Mouse (Mus musculus) heart, adult 11 months (tissue): Measurements from ENCODE around the gene Nupr1.
A peak's percentile ranks its signal among the peaks of the same experiment; 100 is the strongest.

Source experiments
- DNase-seq: peaks from one replicate; pipeline ENCODE4 v3.0.0; 2022

Gene Nupr1

DNA sequence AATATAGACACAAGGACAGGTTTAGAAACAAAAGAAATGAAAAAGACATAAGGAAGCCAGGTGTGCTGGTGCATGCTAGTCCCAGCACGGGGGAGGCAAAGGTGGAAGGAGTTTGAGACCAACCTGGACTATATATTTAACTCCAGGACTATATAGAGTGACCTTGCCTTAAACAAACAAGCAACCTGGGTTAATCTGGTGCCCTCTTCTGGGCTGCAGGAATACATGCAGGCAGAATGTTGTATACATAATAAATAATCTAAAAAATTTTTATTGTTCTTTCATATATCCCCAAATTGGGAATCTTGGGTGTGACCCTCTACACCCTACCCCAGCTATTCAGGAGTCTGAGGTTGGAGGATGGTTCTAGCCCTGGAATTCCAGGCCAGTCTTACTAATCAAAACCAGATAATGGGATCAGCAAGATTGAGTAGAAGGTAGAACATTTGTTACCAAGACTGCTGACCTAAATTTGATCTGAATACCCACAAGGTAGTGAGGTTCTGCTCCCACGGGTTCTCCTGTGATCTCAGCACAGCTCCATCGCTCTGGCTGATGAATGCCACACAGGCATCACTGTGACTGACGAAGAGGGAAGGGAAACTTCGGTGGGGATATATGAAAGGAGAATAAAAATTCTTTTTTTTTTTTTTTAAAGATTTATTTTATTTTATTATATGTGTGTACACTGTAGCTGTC lies 12.0 kb upstream of the Nupr1 start:
- no peak for DNase-seq

DNA sequence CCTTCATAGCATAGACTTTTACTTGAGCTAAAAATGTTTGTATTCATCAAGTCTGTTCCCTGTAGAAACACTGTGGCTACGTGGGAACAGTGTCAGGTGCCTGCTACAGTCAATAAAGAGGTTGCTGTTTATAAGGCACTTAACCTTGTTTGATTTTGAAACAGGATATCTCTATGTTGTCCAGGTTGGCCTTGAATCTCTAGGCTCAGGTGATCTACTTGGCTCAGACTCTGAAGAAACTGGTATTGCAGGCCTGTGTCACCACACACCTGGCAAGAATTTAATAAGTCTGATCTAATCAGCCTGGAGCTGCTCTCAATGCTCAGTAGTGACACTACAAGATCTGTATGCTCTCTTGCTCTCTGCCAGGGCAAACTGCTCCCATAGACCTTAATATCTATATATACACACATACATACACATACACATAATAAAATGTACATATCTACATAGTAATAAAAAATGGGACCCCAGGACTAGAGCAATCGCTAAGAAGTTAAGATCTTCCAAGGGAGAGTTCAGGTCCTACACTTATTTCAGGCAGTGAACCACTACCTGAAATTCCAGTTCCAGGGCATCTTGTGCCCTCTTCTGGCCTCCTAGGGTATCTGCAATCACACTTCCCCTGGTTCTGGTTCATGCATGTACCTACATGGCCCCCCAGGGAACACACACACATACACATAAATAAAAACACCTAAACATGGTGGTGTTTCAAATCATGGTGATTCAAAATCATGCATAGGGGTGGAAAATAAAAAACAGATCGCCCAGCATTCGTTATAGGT lies 6.3 kb upstream of the Nupr1 start:
- peak; percentile 90 for DNase-seq

DNA sequence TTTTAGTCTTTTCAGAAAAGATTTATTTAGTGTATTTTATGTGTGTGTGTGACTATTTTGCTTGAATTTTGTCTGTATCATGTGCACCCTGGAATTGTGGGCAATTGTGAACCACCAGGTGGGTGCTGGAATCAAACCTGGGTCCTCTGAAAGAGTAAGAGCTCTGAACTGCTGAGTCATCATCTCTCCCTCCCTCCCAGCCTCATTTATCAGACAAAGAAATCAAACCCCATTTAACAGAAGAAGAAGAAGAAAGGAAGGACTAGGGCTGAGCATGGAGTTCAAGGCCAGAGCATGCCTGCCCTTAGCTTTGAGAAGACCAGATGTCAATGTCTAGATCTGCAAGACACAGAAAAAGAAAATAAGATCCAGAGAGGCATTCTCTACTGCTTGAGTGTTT lies 4.7 kb upstream of the Nupr1 start:
- DNase-seq = no peak

DNA sequence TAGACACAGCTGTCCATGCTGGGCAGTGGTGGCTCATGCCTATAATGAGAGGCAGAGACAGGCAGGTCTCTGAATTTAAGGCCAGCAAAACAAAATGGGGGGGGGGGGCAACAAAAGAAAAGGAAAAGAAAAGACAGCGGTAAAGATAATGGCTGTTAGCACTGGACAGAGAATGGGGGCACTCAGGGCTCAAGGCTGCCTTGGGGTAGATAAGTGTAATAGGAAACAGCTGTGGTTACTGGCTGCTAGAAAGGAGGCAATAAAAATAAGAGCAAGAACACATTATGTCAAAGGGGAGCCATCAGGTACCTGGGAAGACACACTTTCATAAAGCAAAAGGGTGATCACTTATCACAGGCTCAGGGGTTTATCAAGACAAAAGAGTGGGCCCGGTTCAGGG lies 1.8 kb upstream of the Nupr1 start:
- no peak for DNase-seq

DNA sequence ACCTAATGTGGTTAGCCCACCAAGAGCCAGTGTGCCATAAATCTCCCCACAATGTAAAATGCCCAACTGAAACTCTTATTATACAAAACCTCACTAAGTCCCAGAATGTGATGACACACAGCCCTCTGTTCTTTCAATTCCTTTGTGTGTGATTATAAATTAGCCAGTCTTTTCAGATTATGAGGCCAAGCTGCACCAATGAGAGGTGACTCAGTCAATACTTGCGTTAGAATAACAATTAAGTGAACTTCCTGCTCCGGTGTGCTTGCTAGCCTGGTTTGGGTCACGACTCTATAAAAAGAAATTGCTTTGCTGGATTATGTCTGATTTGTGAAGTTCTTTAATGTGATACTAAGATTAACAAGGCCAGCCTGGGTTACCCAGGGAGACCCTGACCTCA lies 746 bp downstream of the Nupr1 start:
- DNase-seq = no peak

DNA sequence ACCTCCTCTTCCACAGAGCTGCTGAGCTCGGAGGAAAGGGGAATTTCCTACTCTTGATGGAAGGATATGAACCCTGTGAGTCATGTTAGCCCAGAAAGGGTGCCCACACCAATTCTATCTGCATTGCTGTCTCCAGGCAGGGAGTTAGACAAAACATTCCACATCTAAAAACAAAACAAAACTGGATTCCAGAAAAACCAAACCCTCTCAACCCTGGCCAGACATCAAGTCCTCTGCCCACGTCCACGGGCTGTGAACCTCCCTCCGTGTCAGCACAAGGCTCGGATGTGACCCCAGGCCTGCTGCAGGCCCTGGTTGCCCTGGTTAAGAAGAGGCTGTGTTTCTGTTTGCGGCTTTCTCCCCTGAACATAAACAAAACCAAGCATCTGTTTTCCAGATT lies 2.5 kb downstream of the Nupr1 start:
- peak; percentile 92 for DNase-seq

DNA sequence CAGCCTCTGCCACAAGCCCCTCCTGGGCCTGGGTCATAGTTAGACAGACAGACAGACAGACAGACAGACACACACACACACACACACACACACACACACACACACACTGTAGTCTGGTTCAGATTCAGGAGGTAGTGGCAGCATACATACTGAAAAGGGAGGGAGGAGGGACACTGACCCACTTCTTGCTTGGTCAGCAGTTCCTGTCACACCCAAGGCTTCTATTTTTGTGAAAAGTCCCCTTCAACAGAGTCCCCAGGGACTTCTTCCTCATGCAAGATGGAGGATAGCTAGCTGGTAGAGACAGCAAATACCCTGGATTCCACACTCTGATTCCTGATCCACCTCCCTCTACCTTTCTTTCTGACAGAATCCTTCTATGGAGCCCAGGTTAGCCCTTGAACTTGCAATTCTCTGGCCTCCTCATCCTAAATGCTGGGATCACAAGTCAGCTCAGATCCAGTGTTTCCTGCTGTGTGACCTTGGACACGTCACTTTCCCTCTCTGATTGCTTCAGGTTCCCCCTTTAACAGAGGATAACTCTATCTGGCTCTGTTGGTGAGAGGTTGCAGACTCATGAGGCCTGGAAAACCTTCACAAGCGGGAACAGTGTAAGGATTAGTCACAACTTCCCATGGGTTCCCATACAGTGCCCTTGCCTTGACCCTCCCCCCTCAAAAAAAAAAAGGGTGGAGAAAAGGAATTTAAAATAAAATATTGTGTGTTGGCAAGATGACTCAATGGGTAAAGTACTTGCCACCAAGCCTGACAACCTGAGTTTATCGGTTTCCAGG lies 4.7 kb downstream of the Nupr1 start:
- no peak for DNase-seq

DNA sequence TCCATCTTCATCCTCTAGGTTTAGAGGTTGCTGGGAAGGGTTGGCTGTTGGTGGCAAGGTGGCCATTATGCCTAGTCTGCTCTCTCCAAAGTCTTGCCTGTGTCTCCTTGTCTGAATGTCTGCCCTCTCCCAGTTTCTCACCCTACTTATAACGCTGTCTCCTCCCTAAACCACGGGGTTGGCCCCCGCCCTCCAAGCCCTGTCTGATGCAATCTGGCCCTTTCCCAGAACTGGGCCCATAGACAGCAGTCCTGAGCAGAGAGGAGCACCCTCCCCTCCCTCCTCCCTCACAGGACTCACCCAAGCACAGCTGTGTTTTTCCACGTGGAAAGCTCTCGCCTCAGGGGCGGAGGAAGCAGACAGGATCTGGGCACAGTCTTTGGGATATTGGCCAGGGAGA lies 5.3 kb downstream of the Nupr1 start:
- peak; percentile 99 for DNase-seq

DNA sequence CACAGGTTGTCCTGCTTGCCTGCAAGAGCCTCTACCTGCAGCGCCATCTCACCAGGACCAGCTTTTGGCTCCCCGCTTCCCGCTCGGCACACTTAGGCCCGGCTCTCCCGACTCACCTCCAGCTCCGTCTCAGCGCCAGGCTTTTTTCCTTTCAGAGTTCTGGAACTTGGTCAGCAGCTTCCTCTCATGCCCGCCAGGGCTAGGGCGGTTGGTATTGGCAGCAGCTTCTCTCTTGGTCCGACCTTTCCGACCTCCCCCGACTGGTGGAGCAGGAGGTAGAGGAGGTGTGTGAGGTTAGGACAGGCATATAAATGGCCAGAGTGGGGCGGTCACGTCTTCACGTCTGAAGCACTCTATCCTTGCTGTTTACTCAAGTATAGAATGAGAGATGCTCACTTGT lies 5.9 kb downstream of the Nupr1 start:
- peak; percentile 93 for DNase-seq

DNA sequence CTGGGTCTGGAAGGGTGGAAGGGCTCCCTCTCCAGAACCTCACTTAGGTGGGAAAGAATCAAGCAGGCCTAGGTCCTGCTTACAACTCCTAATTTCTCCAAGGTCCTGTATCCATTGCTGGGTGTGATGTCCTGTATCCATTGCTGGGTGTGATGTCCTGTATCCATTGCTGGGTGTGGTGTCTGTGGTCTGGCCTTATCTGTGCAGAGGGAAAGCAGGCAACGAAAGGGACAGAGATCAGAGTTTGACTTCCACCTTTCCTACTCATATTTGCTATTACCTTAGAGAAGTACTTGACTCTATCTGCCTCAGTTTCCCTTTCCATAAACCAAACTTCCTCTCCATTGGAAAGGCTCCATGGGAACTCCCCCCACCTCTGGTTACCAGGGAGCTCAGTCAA lies 7.3 kb downstream of the Nupr1 start:
- DNase-seq = no peak

DNA sequence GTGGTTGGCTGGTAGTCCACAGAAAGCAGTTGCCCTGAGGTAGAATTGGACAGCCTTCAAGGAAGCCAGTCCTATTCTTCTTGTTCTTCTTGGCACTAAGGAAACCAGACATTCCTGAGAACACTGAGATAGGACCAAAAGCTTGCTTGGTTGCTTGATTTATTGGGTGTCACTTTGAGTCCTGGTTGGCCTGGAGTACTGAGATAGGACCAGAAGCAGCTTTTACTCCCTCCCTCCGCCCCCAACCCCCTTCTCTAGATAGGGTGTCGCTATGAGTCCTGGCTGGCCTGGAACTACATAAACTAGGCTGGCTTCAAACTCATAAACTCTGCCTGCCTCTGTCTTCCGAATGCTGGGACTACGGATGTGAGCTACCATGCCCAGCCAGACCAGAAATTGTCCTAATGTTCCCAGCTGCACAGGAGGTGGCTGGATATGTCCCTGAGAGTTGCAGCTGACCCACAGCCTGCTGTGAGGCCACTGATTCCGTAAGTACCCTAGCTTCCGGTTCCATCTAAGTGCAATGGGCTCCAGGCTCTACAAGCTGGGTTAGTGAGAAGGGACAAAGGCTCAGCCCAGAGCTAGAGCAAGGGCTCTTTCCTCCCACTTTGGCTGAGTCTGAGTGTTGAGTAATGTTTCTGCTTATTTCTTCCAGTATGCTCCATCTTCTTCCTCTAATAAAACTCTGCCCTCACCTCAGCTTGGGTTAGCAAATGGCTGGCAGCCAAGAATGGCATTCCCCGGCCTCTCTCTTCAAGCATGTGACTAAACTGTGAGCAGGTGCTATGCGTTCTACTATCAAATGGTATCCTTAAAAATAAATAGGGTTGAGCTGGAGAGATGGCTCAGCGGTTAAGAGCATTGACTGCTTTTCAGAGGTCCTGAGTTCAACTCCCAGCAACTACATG lies 9.0 kb downstream of the Nupr1 start:
- DNase-seq = no peak

DNA sequence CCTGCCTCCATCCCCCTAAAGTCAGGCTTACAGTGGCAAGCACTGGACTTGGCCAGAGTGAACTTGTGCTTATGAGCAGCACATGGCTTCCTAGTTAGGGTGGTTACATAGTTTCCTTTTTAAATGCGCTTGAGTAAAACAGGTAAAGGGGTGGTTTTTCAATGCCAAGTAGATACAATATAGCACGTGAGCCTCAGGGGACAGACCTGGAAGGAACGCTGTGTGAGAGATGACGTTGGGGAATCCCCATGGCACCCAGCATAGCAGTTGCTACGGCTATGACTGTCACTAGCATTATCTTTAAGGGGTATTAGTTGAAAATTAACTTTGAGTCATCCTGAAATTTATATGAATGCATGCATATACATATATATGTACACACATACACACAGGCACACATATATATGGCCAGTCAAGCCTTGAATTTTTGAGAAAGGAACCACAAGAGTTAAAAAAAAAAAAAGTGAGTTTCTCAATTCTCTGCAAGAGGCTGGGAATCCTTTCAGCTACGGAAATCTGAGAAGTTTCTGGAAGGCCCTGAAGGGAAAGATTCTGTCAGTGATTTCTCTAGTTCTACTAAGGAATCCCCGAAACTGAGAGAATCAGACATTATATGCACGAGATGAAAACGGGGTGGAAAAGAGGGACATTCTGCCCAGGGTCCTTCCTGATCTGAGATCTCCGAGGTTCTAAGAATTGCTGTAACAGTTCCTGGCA lies 10.9 kb downstream of the Nupr1 start:
- no peak for DNase-seq

DNA sequence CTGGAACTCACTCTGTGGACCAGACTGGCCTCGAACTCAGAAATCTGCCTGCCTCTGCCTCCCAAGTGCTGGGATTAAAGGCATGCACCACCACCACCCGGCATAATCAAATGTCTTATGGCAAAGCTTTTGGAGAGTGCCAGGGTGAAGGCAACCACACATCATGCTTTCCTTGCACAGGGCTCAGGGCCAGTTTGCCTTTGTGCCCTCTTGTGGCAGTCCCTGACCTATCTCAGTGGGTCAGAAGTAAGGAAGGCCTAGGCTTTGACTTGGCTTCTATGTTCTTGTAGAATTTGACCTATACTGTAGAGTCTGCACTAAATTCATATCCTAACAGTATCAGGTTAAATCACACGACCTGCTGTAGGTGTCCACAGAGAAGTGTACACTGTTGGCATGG lies 14.0 kb downstream of the Nupr1 start:
- DNase-seq = no peak

DNA sequence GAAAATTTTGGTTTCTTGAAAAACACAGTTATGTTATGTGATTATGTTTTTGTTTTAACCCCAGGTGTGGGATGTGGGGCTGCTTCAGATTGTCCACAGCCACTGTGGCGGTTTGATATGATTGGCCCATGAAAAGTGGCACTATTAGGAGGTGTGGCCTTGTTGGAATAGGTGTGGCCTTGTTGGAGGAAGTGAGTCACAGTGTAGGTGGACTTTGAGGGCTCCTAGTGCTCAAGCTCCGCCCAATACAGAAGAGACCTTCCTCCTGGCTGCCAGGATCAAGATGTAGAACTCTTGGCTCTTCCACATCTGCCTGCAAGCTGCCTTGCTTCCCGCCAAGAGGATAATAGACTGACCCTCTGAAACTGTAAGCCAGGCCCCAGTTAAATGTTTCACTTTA lies 17.9 kb downstream of the Nupr1 start:
- no peak for DNase-seq

DNA sequence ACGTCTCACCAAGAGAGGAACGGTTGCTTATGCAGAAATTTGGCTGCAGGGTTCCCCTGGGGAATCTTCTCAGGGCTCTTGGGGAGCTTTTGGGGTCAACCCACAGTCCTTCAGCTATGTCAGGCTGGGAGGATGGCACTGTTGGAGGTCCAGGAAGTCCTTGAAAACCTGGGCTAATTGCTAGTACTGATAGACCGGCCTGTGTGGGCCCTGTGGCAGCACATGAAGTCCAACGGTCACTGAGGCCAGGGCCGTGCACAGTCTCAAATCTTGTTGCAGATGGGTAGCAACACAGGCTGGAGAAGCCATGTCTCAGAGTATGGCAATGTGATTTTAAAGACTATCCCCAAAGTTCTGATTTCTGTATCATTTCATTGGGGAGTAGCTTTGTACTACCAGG lies 22.9 kb downstream of the Nupr1 start:
- peak; percentile 85 for DNase-seq

DNA sequence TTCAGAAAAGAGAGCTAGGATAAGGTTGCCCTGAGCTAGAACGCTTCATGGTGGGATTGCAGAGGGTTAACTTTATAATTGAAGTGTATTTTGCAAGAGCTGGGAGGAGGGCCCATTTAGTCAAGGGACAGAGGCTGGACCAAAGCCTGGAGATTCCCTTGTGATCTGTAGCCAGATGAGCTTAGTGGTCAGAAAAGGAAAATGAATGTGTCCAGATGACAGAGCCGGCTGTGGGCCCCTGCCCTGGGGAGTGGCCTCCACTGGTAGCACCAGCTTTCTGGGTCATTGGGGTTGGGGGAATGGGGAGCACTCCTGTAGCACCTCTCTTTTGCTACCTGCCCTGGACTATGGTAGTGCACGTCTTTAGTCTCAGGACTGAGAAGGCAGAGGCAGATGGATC lies 23.6 kb downstream of the Nupr1 start:
- peak; percentile 96 for DNase-seq

DNA sequence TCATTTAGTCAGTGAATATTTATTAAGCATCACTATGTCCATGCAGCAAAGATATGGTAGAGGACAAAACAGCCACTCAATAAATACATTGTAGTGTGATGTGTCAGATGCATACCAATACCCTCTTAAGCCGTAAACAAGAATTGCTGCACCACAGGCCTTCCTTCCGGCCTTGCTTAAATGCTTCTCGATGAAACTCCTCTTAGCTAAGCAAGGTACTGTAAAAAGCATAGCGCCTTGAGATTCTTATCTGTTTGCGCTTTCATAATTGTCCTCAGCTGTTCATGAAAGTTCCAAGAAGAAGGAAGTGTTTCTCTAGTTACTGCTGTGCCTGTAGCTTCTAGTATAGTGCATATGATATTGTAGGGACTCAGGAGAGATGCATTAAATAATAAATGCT lies 24.1 kb downstream of the Nupr1 start:
- no peak for DNase-seq

DNA sequence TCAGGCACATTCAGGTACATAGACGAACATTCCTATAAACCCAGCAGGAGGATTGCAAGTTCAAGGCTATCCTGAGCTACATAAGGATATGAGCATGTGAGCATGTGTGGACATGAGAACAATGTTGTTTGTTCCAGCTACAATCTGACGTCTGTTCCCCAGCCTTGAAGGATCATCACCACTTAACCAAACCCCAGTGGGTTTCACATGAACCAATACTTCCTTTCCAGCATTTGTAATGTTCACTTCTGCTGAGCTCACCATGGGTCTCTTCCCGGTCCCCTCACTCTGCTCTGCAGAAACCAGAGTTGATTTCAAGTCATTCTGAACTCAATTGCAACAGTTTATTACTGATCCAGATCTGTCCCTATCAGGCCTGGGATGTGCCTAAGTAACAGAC lies 28.0 kb downstream of the Nupr1 start:
- DNase-seq = no peak

DNA sequence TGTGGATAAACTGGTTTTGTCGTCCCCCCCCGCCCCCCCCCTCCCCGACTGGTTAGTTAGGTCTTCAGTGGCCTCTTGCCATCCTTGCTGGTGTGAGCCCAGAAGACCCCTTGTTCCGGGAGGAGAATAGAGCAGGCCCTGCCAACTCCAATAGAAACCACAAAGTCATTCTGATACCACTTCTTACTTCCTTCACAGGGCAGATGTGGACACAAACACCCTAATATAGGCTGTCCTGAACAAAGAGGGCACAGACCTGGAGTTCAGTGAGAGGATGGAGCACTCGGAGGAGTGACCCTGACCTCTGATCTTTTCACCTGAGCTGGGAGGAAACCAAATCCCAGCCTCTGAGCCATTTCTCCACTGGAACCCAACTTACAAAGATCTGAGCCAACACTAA lies 28.8 kb downstream of the Nupr1 start:
- no peak for DNase-seq

DNA sequence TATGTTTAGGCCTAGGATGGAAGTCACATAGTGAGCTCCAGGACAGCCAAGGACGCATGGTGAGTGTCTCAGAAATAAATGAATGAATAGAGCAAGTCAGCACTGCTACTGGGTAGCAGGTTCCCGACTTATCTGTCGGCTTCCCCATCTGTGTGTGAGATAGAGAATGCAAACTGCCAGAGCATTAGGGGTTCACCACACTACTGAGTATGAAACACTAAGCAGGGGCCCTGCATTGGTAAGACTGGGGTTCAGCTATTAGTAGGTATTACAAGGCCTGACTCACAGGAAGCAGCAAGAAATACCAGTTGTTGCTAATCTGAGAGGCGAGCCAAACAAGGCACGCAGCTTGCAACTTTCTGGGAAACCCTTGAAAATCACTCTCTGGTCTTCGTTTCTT lies 31.7 kb downstream of the Nupr1 start:
- no peak for DNase-seq

DNA sequence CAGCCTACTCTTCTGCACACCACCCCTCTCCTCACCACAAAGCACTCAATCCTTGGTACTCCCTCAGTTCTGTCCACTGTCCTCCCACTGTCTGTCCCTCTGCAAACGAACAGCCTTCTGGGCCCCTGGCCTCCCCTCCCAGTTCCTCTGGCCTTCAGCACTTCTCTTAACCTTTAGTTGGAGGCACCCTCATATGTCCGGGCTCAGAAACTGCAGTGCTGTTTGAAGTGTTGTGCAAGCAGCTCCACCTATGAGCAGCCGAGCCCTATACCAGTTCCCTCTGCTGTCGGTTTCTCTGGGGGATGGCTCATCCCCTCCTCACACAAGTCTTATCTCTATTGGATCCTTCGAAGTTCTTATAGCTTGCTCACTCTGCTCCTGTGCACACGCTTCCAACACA lies 34.2 kb downstream of the Nupr1 start:
- no peak for DNase-seq

DNA sequence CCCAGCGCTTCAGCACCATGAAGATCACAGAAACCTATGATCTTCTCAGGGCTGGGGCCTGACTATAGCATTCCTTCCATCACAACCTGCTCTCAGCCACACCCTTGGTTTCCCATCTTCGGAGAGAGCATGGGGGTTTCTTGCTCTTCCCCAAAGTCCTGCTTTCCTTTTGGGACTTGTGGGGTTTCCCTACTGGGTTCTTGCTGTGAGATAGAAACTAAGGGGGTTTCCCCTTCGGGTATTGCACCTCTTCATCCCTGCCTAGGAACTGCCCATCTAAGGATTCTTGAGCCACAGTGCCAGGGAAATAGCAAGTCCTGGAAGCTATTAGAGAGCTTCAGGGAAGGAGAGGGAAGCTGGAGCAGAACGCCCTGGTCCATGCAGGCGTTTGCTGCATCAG lies 34.8 kb downstream of the Nupr1 start:
- DNase-seq = no peak
